Mouse (Mus musculus) heart, adult 11 months (tissue): ENCODE measurements around the gene Ddx39.

ENCODE experiments used
- DNase-seq: peaks from one replicate; pipeline ENCODE4 v3.0.0; 2022

The Ddx39 gene

DNA sequence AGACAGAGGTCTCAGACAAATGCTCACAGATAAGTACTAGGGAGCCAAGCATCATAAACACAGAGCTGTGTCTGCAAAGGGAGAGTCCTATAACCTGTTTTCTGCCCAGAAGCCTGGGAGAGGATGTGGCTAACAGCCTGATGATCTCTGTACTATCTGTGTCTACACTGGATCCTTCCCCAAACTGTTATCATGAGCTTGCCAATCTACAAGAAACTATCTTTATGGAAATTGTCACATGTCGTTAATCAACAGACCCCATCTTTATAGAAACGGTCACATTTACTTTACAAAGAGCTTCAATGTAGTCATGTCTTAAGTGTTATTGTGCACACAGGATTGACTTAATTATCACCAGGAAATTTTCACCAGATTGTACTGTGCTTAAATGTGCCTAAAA is 55.7 kb downstream of the Ddx39 start:
- DNase-seq: no peak

DNA sequence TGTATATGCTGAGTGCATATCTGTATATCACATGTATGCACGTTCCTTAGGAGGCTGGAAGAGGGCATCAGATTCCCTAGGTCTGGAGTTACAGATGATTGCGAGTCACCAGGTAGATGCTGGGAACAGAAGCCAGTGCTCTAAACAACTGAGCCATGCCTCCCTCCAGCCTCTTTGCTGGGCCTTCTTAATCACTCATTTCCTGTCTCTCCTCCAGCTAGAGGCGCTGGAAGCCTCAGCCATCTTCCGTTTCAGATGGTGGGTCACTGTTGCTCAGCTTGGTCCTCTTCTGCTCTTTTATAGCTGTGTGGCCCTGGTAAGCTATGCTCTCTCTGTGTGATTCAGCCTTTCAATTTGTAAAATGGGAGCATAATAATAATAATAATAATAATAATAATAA is 56.8 kb downstream of the Ddx39 start:
- no peak for DNase-seq

DNA sequence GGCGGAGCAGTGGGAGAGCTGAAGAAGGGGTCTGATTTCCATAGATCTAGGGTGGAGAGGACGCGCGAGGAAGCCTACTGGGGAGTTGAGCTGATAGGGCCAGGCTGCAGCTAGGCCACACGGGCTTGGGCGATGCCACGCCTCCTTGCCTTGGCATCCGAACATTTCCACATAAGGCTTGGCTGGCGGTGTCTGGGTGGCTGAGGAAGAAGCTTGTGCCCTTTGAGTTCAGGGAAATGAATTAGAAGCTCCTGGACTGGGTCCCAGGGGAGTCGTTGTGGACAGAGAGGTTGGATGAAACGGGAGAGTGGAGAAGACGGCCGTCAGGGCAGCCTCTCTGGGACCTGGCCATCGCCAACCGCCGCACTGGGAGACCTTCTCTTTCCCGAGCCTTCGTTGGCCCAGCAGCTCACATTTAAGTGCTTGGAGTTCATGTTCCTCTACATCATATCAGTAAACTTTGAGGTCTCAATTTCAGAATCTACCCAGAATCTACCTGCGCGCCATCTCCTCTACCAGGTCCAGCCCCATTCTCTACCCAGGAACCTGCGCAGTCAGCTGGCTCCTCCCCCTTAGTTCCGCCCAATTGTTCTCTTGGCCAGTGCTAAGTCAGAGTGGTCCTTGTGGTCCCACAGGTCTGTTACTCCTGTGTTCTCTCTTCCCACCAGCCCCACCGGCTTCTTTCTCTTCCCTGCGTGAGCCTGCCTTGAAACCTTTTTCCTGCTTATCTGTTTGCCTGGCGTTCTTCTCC is 57.9 kb downstream of the Ddx39 start:
- peak; percentile 96 for DNase-seq

DNA sequence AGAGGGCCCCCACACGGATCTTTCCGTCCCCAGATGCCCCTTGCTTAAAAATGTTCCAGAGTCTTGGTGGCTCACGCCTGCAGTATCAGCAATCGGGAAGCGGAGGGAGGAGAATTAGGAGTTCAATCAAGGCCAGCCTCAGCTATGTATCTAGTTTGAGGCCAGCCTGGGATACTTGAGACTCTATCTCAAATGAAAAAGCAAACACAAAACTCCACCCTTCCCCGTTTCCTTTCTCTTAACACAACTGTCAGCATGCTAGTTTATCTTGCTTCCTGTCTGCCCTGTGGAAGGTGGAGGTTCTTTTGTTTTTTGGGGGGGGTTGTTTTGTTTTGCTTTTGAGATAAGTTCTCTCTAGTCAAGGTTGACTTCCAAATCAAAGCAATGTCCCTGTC is 58.5 kb downstream of the Ddx39 start:
- DNase-seq: peak; percentile 89

DNA sequence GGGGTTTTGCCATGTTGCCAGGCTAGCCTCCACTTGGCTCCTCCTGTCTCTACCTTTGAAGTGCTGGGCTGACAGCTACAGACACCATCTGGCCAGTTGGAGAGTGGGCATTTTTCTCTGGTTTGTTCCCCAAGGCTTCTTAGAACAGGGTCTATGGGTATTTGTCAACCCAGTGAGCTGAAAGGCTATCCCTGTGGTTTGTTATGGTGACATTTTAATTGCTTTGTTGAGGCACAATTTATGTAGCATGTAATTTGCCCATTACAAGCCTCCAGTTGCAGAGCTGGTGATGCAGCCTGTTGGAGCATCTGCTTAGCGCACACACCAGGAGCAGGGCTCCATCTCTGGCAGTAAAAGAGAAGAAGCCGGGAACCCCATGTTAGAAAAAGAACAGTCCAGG is 59.2 kb downstream of the Ddx39 start:
- DNase-seq: no peak
